Mouse (Mus musculus): ENCODE results near the gene Bnc2. TPM values are rescaled to one million over a fixed set of nuclear protein-coding genes. Genes with fewer than 3 reads are reported as not detected.

The Bnc2 gene
- 7.6 and 8.1 TPM in 2 replicates for polyA plus RNA-seq (2015; fragmentation: Nextera tagmentation; extraction: Ambion mirVana)

GRCm38 (mm10) chr4:84675171-84675973, at the start of gene Bnc2:
TSS of gene Bnc2 (minus strand) at chr4:84675275.
- Histone ChIP-seq H3K4me3 (ENCODE audit: low read length) (peak within 1 kb of the TSS; percentile 76), H3K36me3 (ENCODE audit: insufficient read depth, low read length) (no peaks in the 10 kb centered on the region), H3K27ac (ENCODE audit: low read length) (peak within 1 kb of the TSS; percentile 80), H3K9ac (replicated peaks; ENCODE audit: low read length) (peak within 1 kb of the TSS; percentile 77), H3K4me1 (ENCODE audit: insufficient read depth, low read length) (peaks cover 12% of the 10 kb centered on the region; the same call in 1 of the 2 replicates), H3K27me3 (ENCODE audit: insufficient read depth, low read length) (peaks cover 29% of the 10 kb centered on the region), H3K9me3 (ENCODE audit: low read length) (no peaks in the 10 kb centered on the region), H3K4me2 (replicated peaks; ENCODE audit: low read depth, low read length) (peak within 1 kb of the TSS; percentile 96)
- peak; percentile 81 for ATAC-seq (ENCODE audit: low FRiP score, low TSS enrichment)
- under 1% methylated on average over 75 of the region's 80 CpGs for WGBS

DNA sequence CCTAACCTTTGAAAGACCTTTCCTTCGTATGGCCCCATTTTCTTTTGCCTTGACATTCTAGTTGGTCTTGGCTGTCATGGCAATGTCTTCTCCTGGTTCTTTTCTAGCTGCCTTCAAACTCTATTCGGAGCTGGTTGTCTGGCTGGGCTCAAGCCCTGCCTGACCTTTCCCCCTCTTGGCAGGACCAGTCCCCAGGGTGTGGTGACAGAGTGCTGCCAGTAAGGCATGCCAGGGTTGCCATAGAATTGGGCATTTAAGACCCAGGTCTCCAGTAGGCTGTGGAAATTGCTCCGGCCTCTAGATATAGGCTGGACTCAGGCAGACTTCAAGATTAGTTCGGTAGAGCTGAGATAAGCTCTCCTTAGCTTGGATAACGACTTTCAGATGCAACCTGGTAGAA, 32.9 kb upstream of the Bnc2 start:
- no peaks in the 10 kb centered on the region for H3K27me3 ChIP-seq (ENCODE audit: insufficient read depth, low read length)
- no peak overlapping the region for H3K9ac ChIP-seq (replicated peaks; ENCODE audit: low read length)
- no peak overlapping the region for H3K27ac ChIP-seq (ENCODE audit: low read length)
- WGBS = 85% methylated on average over 5 of the region's 5 CpGs
- H3K4me3 ChIP-seq (ENCODE audit: low read length) = no peak overlapping the region
- no peaks in the 10 kb centered on the region for H3K4me1 ChIP-seq (ENCODE audit: insufficient read depth, low read length)
- ATAC-seq (ENCODE audit: low FRiP score, low TSS enrichment) = no peak
- no peaks in the 10 kb centered on the region for H3K9me3 ChIP-seq (ENCODE audit: low read length)
- no peaks in the 10 kb centered on the region for H3K36me3 ChIP-seq (ENCODE audit: insufficient read depth, low read length)
- no peak overlapping the region for H3K4me2 ChIP-seq (replicated peaks; ENCODE audit: low read depth, low read length)

- Histone ChIP-seq H3K36me3 (ENCODE audit: insufficient read depth, low read length) (no peaks in the 10 kb centered on the region), H3K4me1 (ENCODE audit: insufficient read depth, low read length) (no peaks in the 10 kb centered on the region), H3K27ac (ENCODE audit: low read length) (no peak overlapping the region), H3K4me2 (replicated peaks; ENCODE audit: low read depth, low read length) (no peak overlapping the region), H3K9ac (replicated peaks; ENCODE audit: low read length) (no peak overlapping the region), H3K27me3 (ENCODE audit: insufficient read depth, low read length) (no peaks in the 10 kb centered on the region), H3K4me3 (ENCODE audit: low read length) (no peak overlapping the region), H3K9me3 (ENCODE audit: low read length) (no peaks in the 10 kb centered on the region)
- WGBS = 66% methylated on average over 10 of the region's 10 CpGs
- no peak for ATAC-seq (ENCODE audit: low FRiP score, low TSS enrichment)
Measured at GRCm38 (mm10) chr4:84685521-84686366, 10.7 kb upstream of the Bnc2 start.

DNA sequence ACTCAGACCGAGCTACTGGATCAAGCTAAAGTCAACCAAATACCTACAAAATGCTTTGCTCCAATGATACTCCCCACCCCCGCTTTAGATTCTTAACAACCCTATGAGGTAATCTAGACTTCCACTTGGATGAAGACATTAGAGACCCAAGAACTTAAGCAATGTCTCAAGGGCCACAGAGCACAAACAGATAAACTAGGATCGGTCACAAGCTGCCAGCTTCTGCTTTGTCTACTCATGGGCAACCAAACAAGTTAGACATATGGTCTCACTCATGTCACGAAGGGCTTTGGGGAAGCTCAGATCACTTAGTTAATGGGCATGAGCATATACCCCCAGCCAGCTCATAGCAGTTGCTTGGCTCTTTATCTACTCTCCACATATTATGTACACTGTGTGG, 9.9 kb upstream of the Bnc2 start:
- ATAC-seq (ENCODE audit: low FRiP score, low TSS enrichment) = no peak
- H3K27ac ChIP-seq (ENCODE audit: low read length) = no peak overlapping the region
- no peaks in the 10 kb centered on the region for H3K9me3 ChIP-seq (ENCODE audit: low read length)
- WGBS = 72% methylated on average over 4 of the region's 4 CpGs
- H3K4me3 ChIP-seq (ENCODE audit: low read length) = no peak overlapping the region
- no peaks in the 10 kb centered on the region for H3K27me3 ChIP-seq (ENCODE audit: insufficient read depth, low read length)
- no peak overlapping the region for H3K9ac ChIP-seq (replicated peaks; ENCODE audit: low read length)
- H3K4me1 ChIP-seq (ENCODE audit: insufficient read depth, low read length) = no peaks in the 10 kb centered on the region
- H3K4me2 ChIP-seq (replicated peaks; ENCODE audit: low read depth, low read length) = no peak overlapping the region
- no peaks in the 10 kb centered on the region for H3K36me3 ChIP-seq (ENCODE audit: insufficient read depth, low read length)

DNA sequence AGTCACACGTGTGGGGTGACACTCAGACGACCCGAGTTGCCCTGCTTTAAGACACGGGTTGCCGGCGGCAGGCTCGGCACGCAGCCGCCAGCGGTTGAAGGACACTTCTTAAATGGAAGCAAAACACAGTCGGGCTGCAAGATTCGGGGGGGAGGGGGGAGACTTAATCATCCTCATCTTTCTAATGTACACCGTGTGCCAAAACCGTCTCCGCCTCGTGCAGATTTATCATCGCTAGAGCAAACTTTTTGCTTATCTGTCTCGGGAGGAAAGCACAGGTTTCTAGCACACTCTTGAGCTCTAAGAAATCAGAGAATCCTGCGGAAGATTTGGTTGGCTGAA, 870 bp upstream of the Bnc2 start:
- peaks cover 25% of the 10 kb centered on the region for H3K27me3 ChIP-seq (ENCODE audit: insufficient read depth, low read length)
- peak overlapping the region; percentile 77 for H3K9ac ChIP-seq (replicated peaks; ENCODE audit: low read length)
- ATAC-seq (ENCODE audit: low FRiP score, low TSS enrichment) = no peak
- H3K4me3 ChIP-seq (ENCODE audit: low read length) = peak overlapping the region; percentile 76
- no peaks in the 10 kb centered on the region for H3K9me3 ChIP-seq (ENCODE audit: low read length)
- peak overlapping the region; percentile 96 for H3K4me2 ChIP-seq (replicated peaks; ENCODE audit: low read depth, low read length)
- H3K36me3 ChIP-seq (ENCODE audit: insufficient read depth, low read length) = no peaks in the 10 kb centered on the region
- H3K27ac ChIP-seq (ENCODE audit: low read length) = peak overlapping the region; percentile 80
- under 1% methylated on average over 19 of the region's 19 CpGs for WGBS
- peaks cover 12% of the 10 kb centered on the region; the same call in 1 of the 2 replicates for H3K4me1 ChIP-seq (ENCODE audit: insufficient read depth, low read length)

GRCm38 (mm10) chr4:84674318-84675170, 531 bp downstream of the Bnc2 start:
- peaks cover 12% of the 10 kb centered on the region; the same call in 1 of the 2 replicates for H3K4me1 ChIP-seq (ENCODE audit: insufficient read depth, low read length)
- H3K9me3 ChIP-seq (ENCODE audit: low read length) = no peaks in the 10 kb centered on the region
- H3K4me3 ChIP-seq (ENCODE audit: low read length) = peak overlapping the region; percentile 76
- peak overlapping the region; percentile 80 for H3K27ac ChIP-seq (ENCODE audit: low read length)
- ATAC-seq (ENCODE audit: low FRiP score, low TSS enrichment) = peak; percentile 90
- WGBS = under 1% methylated on average over 95 of the region's 104 CpGs
- H3K27me3 ChIP-seq (ENCODE audit: insufficient read depth, low read length) = peaks cover 29% of the 10 kb centered on the region
- H3K36me3 ChIP-seq (ENCODE audit: insufficient read depth, low read length) = no peaks in the 10 kb centered on the region
- peak overlapping the region; percentile 96 for H3K4me2 ChIP-seq (replicated peaks; ENCODE audit: low read depth, low read length)
- peak overlapping the region; percentile 77 for H3K9ac ChIP-seq (replicated peaks; ENCODE audit: low read length)

GRCm38 (mm10) chr4:84673681-84674307, 1.3 kb downstream of the Bnc2 start:
- no peaks in the 10 kb centered on the region for H3K36me3 ChIP-seq (ENCODE audit: insufficient read depth, low read length)
- H3K9ac ChIP-seq (replicated peaks; ENCODE audit: low read length) = peak overlapping the region; percentile 77
- H3K27ac ChIP-seq (ENCODE audit: low read length) = no peak overlapping the region; the same call in 1 of the 2 replicates
- 12% methylated on average over 10 of the region's 10 CpGs for WGBS
- no peak for ATAC-seq (ENCODE audit: low FRiP score, low TSS enrichment)
- H3K4me3 ChIP-seq (ENCODE audit: low read length) = peak overlapping the region; percentile 76
- H3K27me3 ChIP-seq (ENCODE audit: insufficient read depth, low read length) = peaks cover 29% of the 10 kb centered on the region
- no peaks in the 10 kb centered on the region for H3K9me3 ChIP-seq (ENCODE audit: low read length)
- H3K4me2 ChIP-seq (replicated peaks; ENCODE audit: low read depth, low read length) = peak overlapping the region; percentile 96
- H3K4me1 ChIP-seq (ENCODE audit: insufficient read depth, low read length) = peaks cover 12% of the 10 kb centered on the region; the same call in 1 of the 2 replicates

- WGBS = 27% methylated on average over 14 of the region's 14 CpGs
- peaks cover 24% of the 10 kb centered on the region for H3K27me3 ChIP-seq (ENCODE audit: insufficient read depth, low read length)
- H3K9me3 ChIP-seq (ENCODE audit: low read length) = no peaks in the 10 kb centered on the region
- H3K4me2 ChIP-seq (replicated peaks; ENCODE audit: low read depth, low read length) = peak overlapping the region; percentile 5
- no peaks in the 10 kb centered on the region for H3K36me3 ChIP-seq (ENCODE audit: insufficient read depth, low read length)
- ATAC-seq (ENCODE audit: low FRiP score, low TSS enrichment) = no peak
- no peak overlapping the region for H3K27ac ChIP-seq (ENCODE audit: low read length)
- no peak overlapping the region for H3K4me3 ChIP-seq (ENCODE audit: low read length)
- H3K4me1 ChIP-seq (ENCODE audit: insufficient read depth, low read length) = peaks cover 12% of the 10 kb centered on the region; the same call in 1 of the 2 replicates
- H3K9ac ChIP-seq (replicated peaks; ENCODE audit: low read length) = no peak overlapping the region
Measured at GRCm38 (mm10) chr4:84672181-84672791, 2.8 kb downstream of the Bnc2 start.
